8 mouse cellular contexts compared by ENCODE assay signal in the genomic region with DNA sequence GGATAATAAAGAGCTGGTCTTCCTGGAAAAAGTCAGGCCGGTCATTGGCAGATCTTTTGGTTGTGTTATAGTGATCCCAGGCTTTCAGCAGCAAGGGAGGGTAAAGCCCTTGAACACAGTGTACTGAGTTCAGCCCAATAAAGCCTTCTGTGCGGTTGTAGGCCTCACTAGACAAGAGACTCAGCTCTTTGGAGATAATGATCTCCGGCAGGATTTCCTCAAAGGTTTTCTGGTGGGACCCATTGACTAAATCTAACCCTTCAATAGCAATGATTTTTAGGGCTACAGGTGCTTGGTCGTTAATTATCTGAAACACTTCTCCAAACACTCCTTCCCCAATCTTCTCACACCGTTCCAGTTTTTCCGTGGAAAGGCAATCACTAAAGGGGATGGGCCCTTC. TPM values are rescaled to one million over a fixed set of nuclear protein-coding genes. Genes with fewer than 3 reads are reported as not detected.
A peak's percentile ranks its signal among the peaks of the same experiment; 100 is the strongest.
DNase-seq lines count a peak whose midpoint lies in the region; ATAC-seq and TF ChIP-seq lines count a peak whose summit lies in the region.

No protein-coding gene starts in this region.

- no peak for TF ChIP-seq POLR2A in kidney, adult 2 months (IDR thresholded peaks at IDR 0.05; ENCODE audit: low read depth, low read length)
- no peak for TF ChIP-seq POLR2A in MEL (IDR thresholded peaks at IDR 0.05; ENCODE audit: control insufficient read depth in 1 of 2, insufficient read depth in 1 of 2, low read depth in 1 of 2, low read length in 2 of 2, poor library complexity in 1 of 2)

- peaks cover 58% of the 10 kb centered on the region for H3K79me2 ChIP-seq in MEL (ENCODE audit: control insufficient read depth, insufficient read depth, low read length, poor library complexity)

- no peak overlapping the region for H3K27ac ChIP-seq in kidney, adult 2 months (ENCODE audit: insufficient read depth, low read depth, low read length)
- no peak overlapping the region for H3K27ac ChIP-seq in MEL (ENCODE audit: control insufficient read depth, low read depth, low read length)
- H3K27ac ChIP-seq in hindbrain, embryonic 11.5 days (ENCODE audit: low read depth, low read length) = no peak overlapping the region
- H3K27ac ChIP-seq in midbrain, embryonic 12.5 days (replicated peaks) = no peak overlapping the region

- H3K27me3 ChIP-seq in kidney, adult 2 months (replicated peaks; ENCODE audit: control insufficient read depth, insufficient read depth, low read length) = no peaks in the 10 kb centered on the region
- no peaks in the 10 kb centered on the region for H3K27me3 ChIP-seq in MEL (ENCODE audit: control insufficient read depth in 1 of 2, insufficient read depth in 2 of 2, low read length in 2 of 2)
- H3K27me3 ChIP-seq in hindbrain, embryonic 11.5 days (ENCODE audit: control insufficient read depth, insufficient read depth, low read length) = no peaks in the 10 kb centered on the region
- no peaks in the 10 kb centered on the region for H3K27me3 ChIP-seq in midbrain, embryonic 12.5 days

- no peak for DNase-seq in kidney, adult 2 months
- DNase-seq in kidney, postnatal 10 days = no peak
- DNase-seq in MEL (ENCODE audit: low read depth, low spot score) = peak; percentile 43
- DNase-seq in hindbrain, embryonic 11.5 days (ENCODE audit: low spot score) = no peak
- DNase-seq in right cerebral cortex, postnatal 14 days = no peak
- no peak for DNase-seq in urinary bladder, postnatal 4 days (ENCODE audit: low spot score in 2 of 2)
- no peak for DNase-seq in frontal cortex, postnatal 14 days (ENCODE audit: low spot score in 2 of 2)

- H3K9ac ChIP-seq in MEL (ENCODE audit: control insufficient read depth, low read depth, low read length, poor library complexity, severe bottlenecking) = peak overlapping the region; percentile 97
- no peak overlapping the region for H3K9ac ChIP-seq in hindbrain, embryonic 11.5 days (ENCODE audit: low read depth, low read length)
- no peak overlapping the region for H3K9ac ChIP-seq in midbrain, embryonic 12.5 days (replicated peaks)

- peak overlapping the region; percentile 64 for H3K4me3 ChIP-seq in kidney, adult 2 months (ENCODE audit: insufficient read depth, low read depth, low read length)
- H3K4me3 ChIP-seq in MEL (ENCODE audit: control insufficient read depth in 1 of 2, insufficient read depth in 1 of 2, low read depth in 2 of 2, low read length in 2 of 2) = peak overlapping the region; percentile 87 to 97
- H3K4me3 ChIP-seq in hindbrain, embryonic 11.5 days (ENCODE audit: low read depth, low read length) = no peak overlapping the region; the same call in 1 of the 2 replicates
- peak overlapping the region; percentile 78 for H3K4me3 ChIP-seq in midbrain, embryonic 12.5 days

- H3K4me1 ChIP-seq in kidney, adult 2 months (ENCODE audit: control insufficient read depth, insufficient read depth, low read length) = 0 out of 2 replicates have a peak, but pooled peaks cover 3% of the 10 kb centered on the region
- H3K4me1 ChIP-seq in MEL (ENCODE audit: control insufficient read depth in 1 of 2, insufficient read depth in 2 of 2, low read length in 2 of 2) = peaks cover 7 to 45% of the 10 kb centered on the region in 2 experiments
- no peaks in the 10 kb centered on the region; the same call in 1 of the 2 replicates for H3K4me1 ChIP-seq in hindbrain, embryonic 11.5 days (replicated peaks; ENCODE audit: control insufficient read depth, insufficient read depth, low read length)
- H3K4me1 ChIP-seq in midbrain, embryonic 12.5 days = peaks cover 23% of the 10 kb centered on the region

- no peak for ATAC-seq in hindbrain, embryonic 11.5 days (ENCODE audit: low FRiP score)
- no peak for ATAC-seq in midbrain, embryonic 12.5 days (ENCODE audit: low FRiP score, low read depth)

- H3K36me3 ChIP-seq in kidney, adult 2 months (ENCODE audit: control insufficient read depth, insufficient read depth, low read length) = no peaks in the 10 kb centered on the region
- peaks cover 0 to 44% of the 10 kb centered on the region in 2 experiments; a peak in 3 of 4 replicates for H3K36me3 ChIP-seq in MEL (ENCODE audit: control insufficient read depth in 1 of 2, insufficient read depth in 2 of 2, low read length in 2 of 2)
- H3K36me3 ChIP-seq in hindbrain, embryonic 11.5 days (ENCODE audit: control insufficient read depth, insufficient read depth, low read length) = peaks cover 4% of the 10 kb centered on the region; the same call in 1 of the 2 replicates
- H3K36me3 ChIP-seq in midbrain, embryonic 12.5 days = peaks cover 26% of the 10 kb centered on the region

- TF ChIP-seq RAD21 in MEL (IDR thresholded peaks at IDR 0.05; ENCODE audit: low read depth, low read length) = no peak

- no peak for TF ChIP-seq EP300 in MEL (IDR thresholded peaks at IDR 0.05; ENCODE audit: low read depth in 1 of 2, low read length in 2 of 2)

- no peaks in the 10 kb centered on the region for H3K9me3 ChIP-seq in MEL (replicated peaks; ENCODE audit: insufficient read depth, low read length)
- H3K9me3 ChIP-seq in hindbrain, embryonic 11.5 days (ENCODE audit: control insufficient read depth, low read length) = no peaks in the 10 kb centered on the region; the same call in 1 of the 2 replicates
- no peaks in the 10 kb centered on the region for H3K9me3 ChIP-seq in midbrain, embryonic 12.5 days

- TF ChIP-seq CTCF in kidney, adult 2 months (conservative IDR thresholded peaks at IDR 0.05; ENCODE audit: insufficient read depth, insufficient read length, low read depth, low read length) = no peak
- no peak for TF ChIP-seq CTCF in MEL (IDR thresholded peaks at IDR 0.05 in 2 of 3, conservative IDR thresholded peaks at IDR 0.05 in 1 of 3; ENCODE audit: control insufficient read depth in 1 of 3, insufficient read depth in 1 of 3, low read depth in 2 of 3, low read length in 3 of 3, poor library complexity in 1 of 3, severe bottlenecking in 1 of 3)

- 55% methylated on average over 6 of the region's 6 CpGs for WGBS in kidney, adult 2 months
- 92% methylated on average over 6 of the region's 6 CpGs for WGBS in hindbrain, embryonic 11.5 days
- WGBS in midbrain, embryonic 12.5 days = 91% methylated on average over 6 of the region's 6 CpGs

- peak overlapping the region; percentile 77 for H3K4me2 ChIP-seq in hindbrain, embryonic 11.5 days (replicated peaks; ENCODE audit: low read depth, low read length)
- H3K4me2 ChIP-seq in midbrain, embryonic 12.5 days (replicated peaks) = peak overlapping the region; percentile 79

TF ChIP-seq in MEL, 35 proteins besides CTCF, POLR2A, EP300 and RAD21:
- TF ChIP-seq MAX (IDR thresholded peaks at IDR 0.05; ENCODE audit: low read length) (no peak), ZMIZ1 (IDR thresholded peaks at IDR 0.05; ENCODE audit: low read depth, low read length) (no peak), GATA1 (IDR thresholded peaks at IDR 0.05; ENCODE audit: low read depth, low read length) (peak; percentile 69), GABPA (IDR thresholded peaks at IDR 0.05; ENCODE audit: low read depth, low read length) (no peak), RCOR1 (IDR thresholded peaks at IDR 0.05; ENCODE audit: low read depth, low read length) (0 out of 2 replicates have a peak, but pooled peaks have one; percentile 28), POLR2AphosphoS5 (IDR thresholded peaks at IDR 0.05; ENCODE audit: borderline replicate concordance, low read depth, low read length) (no peak), SIN3A (IDR thresholded peaks at IDR 0.05; ENCODE audit: low read length) (no peak), ZC3H11A (IDR thresholded peaks at IDR 0.05; ENCODE audit: low read depth, low read length) (no peak), TAL1 (IDR thresholded peaks at IDR 0.05; ENCODE audit: low read length) (no peak)

RNA-seq across cellular contexts. Expression of gene Haspin, which starts 1.5 kb away (rescaled TPM):
- polyA plus RNA-seq in kidney, adult 2 months (2012; rRNA removed) = 0.90 and 1.3 TPM in 2 replicates
- total RNA-seq in MEL (2012; rRNA removed) = 22.9 and 26.9 TPM in 2 replicates
- polyA plus RNA-seq in MEL (2012; ENCODE audit: insufficient read depth in 1 of 2, insufficient read length in 2 of 2, low read depth in 1 of 2, low replicate concordance in 2 of 2, missing spikeins in 1 of 2) = 10 to 100 TPM in 1 of 2 experiments, not detected in 1; 28.3 TPM
- 13.9 and 14.2 TPM in 2 replicates for polyA plus RNA-seq in hindbrain, embryonic 11.5 days (2014; fragmentation: Nextera tagmentation; extraction: Ambion mirVana)
- 15.5 TPM in 2 replicates for polyA plus RNA-seq in midbrain, embryonic 12.5 days (2016; fragmentation: Nextera tagmentation; extraction: Ambion mirVana)

RNA-seq across cellular contexts. Expression of gene P2rx5, which starts 23.6 kb away (rescaled TPM):
- 7.4 and 8.7 TPM in 2 replicates for polyA plus RNA-seq in kidney, adult 2 months (2012; rRNA removed)
- 0.04 and 0.07 TPM in 2 replicates for total RNA-seq in MEL (2012; rRNA removed)
- under 1 TPM in 1 of 2 experiments, not detected in 1; 0.25 TPM for polyA plus RNA-seq in MEL (2012; ENCODE audit: insufficient read depth in 1 of 2, insufficient read length in 2 of 2, low read depth in 1 of 2, low replicate concordance in 2 of 2, missing spikeins in 1 of 2)
- 0.45 TPM in 2 replicates for polyA plus RNA-seq in hindbrain, embryonic 11.5 days (2014; fragmentation: Nextera tagmentation; extraction: Ambion mirVana)
- polyA plus RNA-seq in midbrain, embryonic 12.5 days (2016; fragmentation: Nextera tagmentation; extraction: Ambion mirVana) = 0.09 and 0.12 TPM in 2 replicates

RNA-seq across cellular contexts. Expression of gene Emc6, which starts 40.2 kb away (rescaled TPM):
- 77.6 and 91.0 TPM in 2 replicates for polyA plus RNA-seq in kidney, adult 2 months (2012; rRNA removed)
- 158 and 179 TPM in 2 replicates for total RNA-seq in MEL (2012; rRNA removed)
- 100 to 1,000 TPM in 1 of 2 experiments, not detected in 1; 211 TPM for polyA plus RNA-seq in MEL (2012; ENCODE audit: insufficient read depth in 1 of 2, insufficient read length in 2 of 2, low read depth in 1 of 2, low replicate concordance in 2 of 2, missing spikeins in 1 of 2)
- 132 and 134 TPM in 2 replicates for polyA plus RNA-seq in hindbrain, embryonic 11.5 days (2014; fragmentation: Nextera tagmentation; extraction: Ambion mirVana)
- polyA plus RNA-seq in midbrain, embryonic 12.5 days (2016; fragmentation: Nextera tagmentation; extraction: Ambion mirVana) = 119 and 123 TPM in 2 replicates

RNA-seq across cellular contexts. Expression of gene Tax1bp3, which starts 40.3 kb away (rescaled TPM):
- polyA plus RNA-seq in kidney, adult 2 months (2012; rRNA removed) = 86.5 and 104 TPM in 2 replicates
- total RNA-seq in MEL (2012; rRNA removed) = 12.6 and 13.1 TPM in 2 replicates
- polyA plus RNA-seq in MEL (2012; ENCODE audit: insufficient read depth in 1 of 2, insufficient read length in 2 of 2, low read depth in 1 of 2, low replicate concordance in 2 of 2, missing spikeins in 1 of 2) = 10 to 100 TPM in 1 of 2 experiments, not detected in 1; 30.9 TPM
- polyA plus RNA-seq in hindbrain, embryonic 11.5 days (2014; fragmentation: Nextera tagmentation; extraction: Ambion mirVana) = 221 and 223 TPM in 2 replicates
- 172 and 182 TPM in 2 replicates for polyA plus RNA-seq in midbrain, embryonic 12.5 days (2016; fragmentation: Nextera tagmentation; extraction: Ambion mirVana)

RNA-seq across cellular contexts. Expression of gene Itgae, which starts 46.2 kb away (rescaled TPM):
- polyA plus RNA-seq in kidney, adult 2 months (2012; rRNA removed) = 0.60 and 1.0 TPM in 2 replicates
- 0.04 and 0.16 TPM in 2 replicates for total RNA-seq in MEL (2012; rRNA removed)
- polyA plus RNA-seq in MEL (2012; ENCODE audit: insufficient read depth in 1 of 2, insufficient read length in 2 of 2, low read depth in 1 of 2, low replicate concordance in 2 of 2, missing spikeins in 1 of 2) = under 1 TPM in 1 of 2 experiments, not detected in 1; 0.22 TPM
- 0.15 and 0.20 TPM in 2 replicates for polyA plus RNA-seq in hindbrain, embryonic 11.5 days (2014; fragmentation: Nextera tagmentation; extraction: Ambion mirVana)
- polyA plus RNA-seq in midbrain, embryonic 12.5 days (2016; fragmentation: Nextera tagmentation; extraction: Ambion mirVana) = 0.39 and 0.42 TPM in 2 replicates
